Mouse (Mus musculus) adrenal gland, postnatal 4 days (tissue): ENCODE data around the gene Mn1. TPM values are rescaled to one million over a fixed set of nuclear protein-coding genes. Genes with fewer than 3 reads are reported as not detected.

ENCODE experiments used
- DNase-seq, 2 experiments: peaks; one replicate each; pipeline ENCODE4 v3.0.0; 2021 to 2022; ENCODE audit warnings: low spot score in 2 of 2, mixed read lengths in 2 of 2
- total RNA-seq, 2 experiments: library from RNA; stranded (reverse); gene quantifications; 2 replicates each; pipeline ENCODE4 v1.2.3; 2021

The Mn1 gene
- total RNA-seq, 2 experiments from 2014 or later: 9.9 to 10.7 TPM

DNA sequence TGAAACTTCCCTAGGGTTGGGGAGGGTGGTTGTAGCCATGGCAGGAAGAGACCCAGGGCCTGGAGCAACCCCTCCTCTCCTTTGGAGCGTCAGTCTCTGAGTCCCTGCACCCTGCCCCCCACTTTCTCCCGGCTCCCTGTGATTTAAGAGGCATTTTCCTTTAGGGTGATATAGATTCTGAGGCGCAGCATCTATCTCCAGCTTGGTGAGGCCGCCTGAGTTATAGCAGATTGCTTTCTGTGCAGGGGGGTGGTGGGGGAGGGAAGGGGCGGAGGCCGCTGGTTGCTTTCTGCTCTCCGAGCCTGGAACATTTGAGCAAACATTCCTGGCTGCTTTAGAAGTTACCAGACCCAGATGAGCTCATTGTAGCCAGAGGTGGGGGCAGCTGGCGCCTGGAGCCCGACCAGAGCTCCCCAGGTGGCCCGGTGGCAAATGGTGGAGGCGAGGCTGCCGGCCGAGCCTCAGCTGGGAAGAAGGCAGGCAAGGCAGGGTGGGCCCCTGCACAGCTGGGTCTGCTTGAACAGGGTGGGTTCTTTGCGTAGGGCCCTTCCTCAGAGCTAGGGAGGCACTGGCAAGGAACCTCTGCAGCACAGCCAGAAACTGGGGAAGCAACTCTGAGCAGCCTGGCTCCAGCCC is 8.6 kb upstream of the Mn1 start:
- no peak for DNase-seq

DNA sequence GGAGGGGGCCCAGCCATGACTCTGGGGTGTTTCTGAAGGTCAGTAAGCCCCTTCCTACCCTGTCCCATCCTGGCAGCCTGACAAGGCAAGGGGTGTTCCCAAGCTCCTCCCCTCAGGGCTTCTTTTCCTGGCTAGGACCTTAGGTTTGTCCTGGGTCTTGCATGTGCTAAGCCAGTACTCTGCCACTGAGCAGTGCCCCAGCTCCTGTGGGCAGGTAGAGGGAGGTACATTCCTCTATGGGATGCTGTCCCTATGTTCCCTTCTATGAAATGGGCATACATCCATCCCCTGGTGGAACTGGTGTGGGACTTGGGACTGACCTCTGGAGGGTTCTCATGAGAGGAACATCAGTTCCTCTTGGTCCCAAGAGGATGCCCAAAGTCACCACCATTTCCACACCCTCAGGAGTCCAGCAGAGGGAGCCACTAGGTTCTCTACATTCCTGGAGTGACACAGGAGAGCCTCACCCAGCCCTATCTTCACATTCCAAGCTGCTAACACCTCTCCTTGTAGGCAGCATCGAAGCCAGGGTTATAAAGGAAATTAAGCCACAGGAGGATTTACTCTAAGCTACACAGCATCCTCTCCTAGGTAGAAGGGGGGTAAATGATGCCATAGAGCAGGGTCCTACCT is 7.6 kb upstream of the Mn1 start:
- no peak for DNase-seq

DNA sequence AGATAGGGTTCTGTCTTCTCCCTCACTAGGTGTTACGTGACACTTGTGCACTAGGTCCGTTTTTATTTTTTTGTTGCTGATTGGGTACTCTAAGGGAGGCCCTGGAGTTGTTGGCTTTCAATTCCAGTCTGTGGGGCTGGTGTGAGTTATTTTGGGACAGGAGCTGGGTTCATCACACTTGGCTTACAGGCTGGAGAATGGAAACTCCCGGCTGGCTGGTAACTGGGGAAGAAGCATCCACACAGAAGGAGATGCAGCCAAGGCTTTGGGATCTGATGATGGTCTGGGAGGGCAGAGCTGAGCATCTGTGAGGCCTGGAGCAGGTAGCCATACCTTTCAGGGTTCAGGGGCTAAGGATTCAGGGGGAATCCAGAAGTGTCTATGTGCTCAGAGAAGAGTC is 6.5 kb upstream of the Mn1 start:
- no peak for DNase-seq

DNA sequence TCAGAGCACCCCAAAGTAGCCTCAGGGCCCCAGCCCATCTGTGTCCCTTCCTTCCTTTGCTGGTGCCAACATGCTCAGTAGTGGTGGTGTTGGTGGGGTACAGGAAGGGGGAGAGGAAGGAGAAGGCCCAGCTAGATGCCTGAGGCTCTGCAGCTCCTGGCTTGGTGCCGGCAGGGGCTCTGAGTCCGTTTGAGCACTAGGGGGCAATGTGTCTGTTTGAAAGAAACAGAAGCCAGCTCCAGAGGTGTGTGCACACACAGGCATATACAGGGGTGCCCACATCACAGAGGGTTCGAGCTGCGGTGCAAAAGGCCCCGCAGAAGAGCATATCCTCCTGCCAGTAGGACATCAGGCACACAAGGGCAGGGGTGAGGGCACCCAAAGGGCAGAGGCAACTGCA is 3.0 kb upstream of the Mn1 start:
- DNase-seq: peak in 1 of 2 experiments; percentile 48

DNA sequence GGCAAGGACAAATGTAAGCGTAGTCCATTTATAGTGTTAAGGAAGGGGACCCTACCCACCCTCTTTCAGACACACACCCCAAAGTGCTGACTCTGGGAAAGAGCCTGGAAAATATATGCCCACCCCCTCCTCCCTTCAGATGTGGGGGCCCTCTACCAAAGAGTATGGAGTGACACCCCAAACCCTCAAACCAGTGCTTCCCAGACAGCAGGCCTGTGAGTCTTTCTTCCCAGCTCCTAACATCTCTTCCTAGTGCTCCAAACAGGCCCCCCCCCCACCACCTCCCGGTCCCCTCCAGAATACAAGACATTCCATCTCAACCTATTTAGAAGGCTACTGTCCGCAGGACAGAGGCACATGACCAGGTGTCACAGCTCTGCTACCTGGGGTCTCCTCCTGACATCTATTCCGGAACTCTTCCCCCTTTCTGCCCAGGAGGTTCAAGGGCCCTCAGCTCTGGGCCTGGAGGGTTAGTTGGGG is 2.4 kb upstream of the Mn1 start:
- no peak for DNase-seq

DNA sequence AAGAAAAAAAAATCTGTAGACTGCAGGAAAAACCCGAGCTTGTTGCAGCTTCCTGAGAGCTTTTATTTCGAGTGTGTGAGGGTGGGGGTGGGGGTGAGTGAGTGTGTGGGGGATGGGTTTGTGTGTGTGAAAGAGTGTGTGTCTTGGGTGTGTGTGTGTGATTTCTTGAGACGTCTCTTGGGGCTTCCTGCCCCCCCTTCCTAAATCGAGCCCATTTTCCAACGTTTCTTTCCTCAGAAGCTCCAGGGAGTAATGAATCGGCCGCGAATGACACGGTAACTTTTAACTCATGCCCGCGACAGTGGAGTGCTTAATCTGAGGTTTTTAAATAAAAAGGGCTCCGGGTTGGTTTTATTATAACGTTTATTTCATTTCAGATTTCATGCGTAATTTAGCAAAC is 1.6 kb upstream of the Mn1 start:
- no peak for DNase-seq

DNA sequence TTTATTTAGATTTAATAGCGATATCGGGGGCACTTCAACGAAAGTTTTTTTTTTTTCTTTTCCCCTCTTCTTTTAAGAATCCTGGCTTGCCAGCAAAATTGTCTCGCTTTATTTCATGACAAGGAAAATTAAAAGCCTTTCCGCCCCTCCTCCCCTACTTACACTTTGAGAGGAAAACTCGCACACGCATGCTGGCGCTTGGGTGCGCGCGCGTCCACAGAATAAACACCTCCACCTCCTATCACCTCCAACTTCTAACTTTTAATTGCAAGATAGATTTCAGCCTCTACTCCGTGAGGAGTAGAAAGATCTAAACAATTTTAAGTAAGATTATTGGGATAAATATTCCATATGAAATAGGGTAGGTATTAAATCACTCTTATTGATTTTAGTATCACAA is 1.1 kb upstream of the Mn1 start:
- DNase-seq: no peak

DNA sequence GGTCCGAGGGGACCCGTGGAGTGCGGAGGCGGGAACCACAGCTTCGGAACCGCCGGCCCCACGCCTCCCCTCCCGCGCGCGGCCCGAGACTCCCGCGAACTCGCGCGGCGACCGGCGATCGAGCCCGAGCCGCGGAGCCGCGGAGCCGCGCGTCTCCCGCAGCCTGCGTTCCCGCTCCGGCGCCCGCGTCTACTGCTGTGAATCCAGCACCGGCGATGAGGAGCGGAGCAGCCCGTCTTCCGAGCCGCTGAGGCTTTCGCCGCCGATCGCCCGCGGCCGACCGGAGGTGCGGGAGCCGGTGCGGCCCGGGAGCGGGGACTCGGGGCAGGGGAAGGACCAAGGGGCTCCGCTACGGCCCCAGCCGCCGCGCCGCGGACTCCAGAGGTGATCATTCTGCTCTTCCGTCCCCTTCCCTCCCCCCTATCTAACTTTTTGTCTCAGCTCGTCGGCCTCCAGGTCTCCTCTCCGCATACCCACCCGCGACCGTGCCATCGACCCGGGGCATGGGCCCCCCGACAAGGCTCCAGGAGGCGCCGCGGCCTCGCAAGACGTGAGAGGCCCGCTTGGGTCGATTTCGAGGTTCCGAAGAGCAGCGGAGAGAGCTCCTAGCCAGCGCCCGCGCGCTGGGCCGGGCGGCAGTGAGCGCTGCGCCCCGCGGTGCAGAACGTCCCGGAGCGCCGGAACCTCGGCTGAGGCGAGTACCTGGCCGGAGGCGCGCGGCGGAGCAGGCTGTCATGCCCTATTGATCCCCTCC is 393 bp downstream of the Mn1 start:
- DNase-seq: no peak

DNA sequence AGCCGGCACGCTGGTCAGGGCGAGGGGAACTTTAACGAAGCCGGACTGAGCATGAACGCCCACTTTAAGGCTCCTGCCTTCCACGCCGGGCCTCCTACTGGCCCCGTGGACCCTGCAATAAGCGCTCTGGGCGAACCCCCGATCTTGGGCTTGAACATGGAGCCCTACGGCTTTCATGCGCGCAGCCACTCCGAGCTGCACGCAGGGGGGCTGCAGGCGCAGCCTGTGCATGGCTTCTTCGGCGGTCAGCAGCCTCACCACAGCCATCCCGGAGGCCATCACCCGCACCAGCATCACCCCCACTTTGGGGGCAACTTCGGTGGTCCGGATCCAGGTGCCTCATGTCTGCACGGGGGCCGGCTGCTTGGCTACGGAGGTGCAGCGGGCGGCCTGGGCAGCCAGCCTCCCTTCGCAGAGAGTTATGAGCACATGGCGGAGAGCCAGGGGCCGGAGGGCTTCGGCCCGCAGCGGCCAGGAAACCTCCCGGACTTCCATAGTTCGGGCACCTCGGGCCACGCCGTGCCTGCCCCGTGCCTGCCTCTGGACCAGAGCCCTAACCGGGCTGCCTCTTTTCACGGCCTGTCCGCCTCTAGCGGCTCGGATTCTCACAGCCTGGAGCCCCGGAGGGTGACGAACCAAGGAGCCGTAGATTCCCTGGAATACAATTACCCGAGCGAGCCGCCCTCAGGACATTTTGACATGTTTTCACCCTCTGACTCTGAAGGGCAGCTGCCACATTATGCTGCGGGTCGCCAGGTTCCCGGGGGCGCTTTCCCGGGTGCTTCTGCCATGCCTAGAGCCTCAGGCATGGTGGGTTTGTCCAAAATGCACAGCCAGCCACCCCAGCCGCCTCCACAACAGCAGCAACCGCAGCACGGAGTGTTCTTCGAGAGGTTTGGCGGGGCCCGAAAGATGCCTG is 1.3 kb downstream of the Mn1 start:
- DNase-seq: no peak

DNA sequence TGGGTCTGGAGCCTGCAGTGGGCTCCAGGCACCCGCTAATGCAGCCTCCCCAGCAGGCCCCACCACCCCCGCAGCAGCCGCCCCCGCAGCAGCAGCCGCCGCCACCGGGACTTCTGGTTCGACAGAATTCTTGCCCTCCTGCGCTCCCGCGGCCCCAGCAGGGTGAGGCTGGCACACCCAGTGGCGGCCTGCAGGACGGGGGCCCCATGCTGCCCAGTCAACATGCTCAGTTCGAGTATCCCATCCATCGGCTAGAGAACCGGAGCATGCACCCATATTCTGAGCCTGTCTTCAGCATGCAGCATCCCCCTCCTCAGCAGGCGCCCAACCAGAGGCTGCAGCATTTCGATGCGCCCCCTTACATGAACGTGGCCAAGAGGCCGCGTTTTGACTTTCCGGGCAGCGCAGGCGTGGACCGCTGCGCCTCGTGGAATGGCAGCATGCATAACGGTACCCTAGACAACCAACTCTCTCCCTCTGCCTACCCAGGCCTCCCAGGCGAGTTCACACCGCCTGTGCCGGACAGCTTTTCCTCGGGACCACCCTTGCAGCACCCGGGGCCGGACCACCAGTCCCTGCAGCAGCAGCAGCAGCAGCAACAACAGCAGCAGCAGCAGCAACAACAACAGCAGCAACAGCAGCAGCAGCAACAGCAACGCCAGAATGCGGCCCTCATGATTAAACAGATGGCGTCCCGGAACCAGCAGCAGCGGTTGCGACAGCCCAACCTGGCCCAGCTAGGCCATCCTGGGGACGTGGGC is 2.1 kb downstream of the Mn1 start:
- DNase-seq: no peak

DNA sequence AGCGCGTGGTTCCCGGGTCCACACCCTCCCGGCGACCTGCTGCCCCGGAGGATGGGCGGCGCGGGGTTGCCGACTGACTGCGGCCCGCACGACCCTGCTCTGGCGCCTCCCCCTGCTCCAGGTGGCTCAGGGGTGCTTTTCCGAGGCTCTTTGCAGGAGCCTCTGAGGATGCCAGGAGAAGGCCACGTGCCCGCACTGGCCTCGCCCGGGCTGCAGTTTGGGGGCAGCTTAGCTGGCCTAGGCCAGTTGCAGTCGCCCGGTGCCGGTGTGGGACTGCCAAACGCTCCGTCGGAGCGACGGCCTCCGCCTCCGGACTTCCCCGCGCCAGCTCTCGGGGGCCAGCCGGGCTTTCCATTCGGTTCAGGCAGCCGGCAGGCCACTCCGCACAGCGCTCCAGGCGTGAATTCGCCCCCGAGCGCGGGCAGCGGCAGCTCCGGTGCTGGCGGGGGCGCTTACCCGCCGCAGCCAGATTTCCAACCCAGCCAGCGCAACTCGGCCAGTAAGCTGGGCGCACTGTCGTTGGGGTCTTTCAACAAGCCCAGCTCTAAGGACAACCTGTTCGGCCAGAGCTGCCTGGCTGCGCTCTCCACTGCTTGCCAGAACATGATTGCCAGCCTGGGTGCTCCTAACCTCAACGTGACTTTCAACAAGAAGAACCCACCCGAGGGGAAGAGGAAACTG is 3.0 kb downstream of the Mn1 start:
- DNase-seq: no peak

DNA sequence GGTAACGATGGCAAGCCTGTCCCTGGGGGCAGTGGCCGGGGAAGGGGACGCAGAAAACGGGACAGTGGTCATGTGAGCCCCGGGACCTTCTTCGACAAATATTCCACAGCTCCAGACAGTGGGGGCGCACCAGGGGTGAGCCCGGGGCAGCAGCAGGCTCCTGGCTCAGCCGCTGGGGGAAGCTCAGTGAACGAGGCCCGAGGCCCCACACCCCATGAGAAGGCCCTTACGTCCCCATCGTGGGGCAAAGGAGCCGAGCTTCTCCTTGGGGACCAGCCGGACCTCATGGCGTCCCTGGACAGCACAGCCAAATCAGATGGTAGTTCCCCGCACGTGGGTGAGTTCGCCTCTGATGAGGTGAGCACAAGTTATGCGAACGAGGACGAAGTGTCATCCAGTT is 3.7 kb downstream of the Mn1 start:
- no peak for DNase-seq

DNA sequence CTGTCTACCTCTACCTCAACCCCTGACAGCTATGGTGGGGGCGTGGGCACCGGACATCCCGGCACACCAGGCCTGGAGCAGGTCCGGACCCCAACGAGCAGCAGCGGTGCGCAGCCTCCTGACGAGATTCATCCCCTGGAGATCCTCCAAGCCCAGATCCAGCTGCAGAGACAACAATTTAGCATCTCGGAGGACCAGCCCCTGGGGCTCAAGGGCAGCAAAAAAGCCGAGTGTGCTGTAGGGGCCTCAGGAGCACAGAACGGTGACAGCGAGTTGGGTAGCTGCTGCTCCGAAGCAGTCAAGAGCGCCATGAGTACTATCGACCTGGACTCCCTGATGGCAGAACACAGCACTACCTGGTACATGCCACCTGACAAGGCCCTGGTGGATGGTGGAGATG is 4.3 kb downstream of the Mn1 start:
- DNase-seq: no peak

DNA sequence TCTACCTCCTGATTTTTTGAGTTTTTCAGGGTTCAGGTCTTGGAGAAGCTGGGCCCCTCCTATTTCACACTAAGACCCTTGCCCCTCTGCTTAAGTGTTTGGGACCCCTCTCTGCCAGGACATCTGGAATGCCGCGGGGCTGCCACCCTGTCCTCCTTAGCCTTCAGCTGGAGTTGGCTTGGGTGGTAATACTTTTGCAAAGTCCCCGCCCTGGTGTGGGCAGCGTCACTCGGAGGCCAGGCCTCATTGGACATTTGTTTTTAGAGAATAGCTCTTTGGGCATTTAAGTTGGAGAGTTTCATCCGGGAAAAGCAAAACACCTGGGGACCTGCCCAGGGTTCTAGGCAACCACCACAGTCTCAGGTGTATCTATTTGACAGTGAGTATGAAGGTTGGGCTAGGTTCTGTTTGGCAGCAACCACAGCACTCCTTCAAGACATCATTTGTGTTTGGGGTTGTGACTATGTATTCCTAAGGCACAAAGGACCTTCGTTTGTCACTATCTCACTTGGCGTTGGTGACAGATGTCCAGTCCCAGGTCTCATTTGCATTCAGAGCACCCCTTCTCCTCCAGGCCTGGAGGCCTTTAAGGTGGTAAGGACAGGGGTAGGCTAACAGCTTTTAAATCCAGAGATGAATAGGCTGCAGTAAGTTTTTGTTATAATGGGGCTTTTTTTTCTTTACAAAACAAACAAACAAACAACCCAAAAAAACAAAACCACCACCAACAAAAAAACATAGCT is 5.1 kb downstream of the Mn1 start:
- no peak for DNase-seq

DNA sequence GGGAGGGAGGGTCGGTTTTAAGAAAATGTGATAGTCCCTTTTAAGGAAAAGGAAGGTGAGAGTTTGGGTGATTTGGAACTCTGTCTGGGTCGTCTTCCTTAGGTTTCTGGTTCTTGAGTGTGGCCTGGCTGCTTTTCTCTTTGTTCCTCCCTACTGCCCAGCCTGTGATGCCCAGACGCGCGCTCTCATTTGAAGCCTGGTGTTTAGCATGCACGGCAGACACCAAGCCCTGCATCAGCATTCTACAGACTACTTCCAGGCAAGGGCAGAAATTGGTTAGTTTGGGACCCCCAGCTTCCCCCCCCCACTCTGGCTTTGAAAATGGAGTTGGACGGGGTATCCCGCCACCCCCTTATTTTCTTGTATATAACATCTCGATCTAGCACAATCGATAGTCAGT is 5.8 kb downstream of the Mn1 start:
- DNase-seq: no peak

DNA sequence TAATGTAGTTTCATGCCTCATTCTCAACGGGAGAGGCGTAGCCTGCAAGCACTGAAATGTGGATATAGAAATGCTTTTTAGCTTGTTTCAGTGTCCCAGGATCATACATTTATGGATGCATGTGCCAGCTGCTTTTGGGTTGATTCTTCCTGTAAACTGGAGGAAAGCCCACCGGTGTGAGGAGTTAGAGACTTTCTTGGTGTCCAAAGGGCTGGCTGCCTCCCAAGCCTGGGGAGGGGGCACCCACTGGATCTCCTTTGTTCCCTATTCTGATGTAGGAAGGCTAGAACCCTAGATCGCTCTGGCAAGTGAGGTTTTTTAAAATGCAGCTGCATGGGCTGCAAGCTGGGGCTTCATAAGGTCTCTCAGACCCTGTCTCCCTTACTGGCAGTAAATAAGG is 6.5 kb downstream of the Mn1 start:
- no peak for DNase-seq

DNA sequence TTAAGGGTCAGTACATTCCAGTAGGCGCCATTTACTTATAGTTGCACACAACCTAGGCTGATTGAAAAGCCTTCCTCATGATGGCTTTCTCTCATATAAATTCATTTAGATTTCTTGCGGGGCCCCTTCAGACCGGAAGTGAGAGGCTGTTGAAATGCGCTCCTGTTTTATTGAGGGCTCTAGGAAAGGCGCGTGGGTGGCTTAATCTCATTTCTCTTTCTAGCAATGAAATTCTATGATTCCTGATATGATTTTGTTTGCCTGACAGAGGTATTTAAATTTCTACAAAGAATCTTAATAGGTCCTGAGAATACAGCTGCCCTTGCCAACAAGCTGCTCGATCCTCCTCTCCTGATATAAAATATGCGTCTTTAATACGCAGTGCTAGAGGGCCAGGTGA is 8.7 kb downstream of the Mn1 start:
- no peak for DNase-seq

DNA sequence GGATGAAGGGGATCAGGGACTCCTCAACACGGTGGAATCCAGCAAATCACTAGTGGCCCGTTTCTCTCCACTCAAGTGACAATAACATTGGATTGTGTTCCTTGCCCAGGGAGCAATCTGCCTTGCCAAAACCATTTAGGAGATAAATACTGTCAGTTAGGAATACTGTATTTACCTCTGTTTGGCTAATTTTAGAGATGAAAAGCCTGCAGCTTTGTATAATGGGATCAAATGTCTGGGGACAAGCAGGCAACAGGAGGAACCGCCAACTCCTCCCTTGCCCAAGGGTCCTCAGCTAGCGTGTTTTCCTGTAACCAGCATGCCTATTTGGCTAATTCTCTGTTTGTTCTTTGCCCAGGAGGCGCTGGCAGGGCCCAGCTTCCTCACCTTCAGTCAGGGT is 9.1 kb downstream of the Mn1 start:
- DNase-seq: no peak

DNA sequence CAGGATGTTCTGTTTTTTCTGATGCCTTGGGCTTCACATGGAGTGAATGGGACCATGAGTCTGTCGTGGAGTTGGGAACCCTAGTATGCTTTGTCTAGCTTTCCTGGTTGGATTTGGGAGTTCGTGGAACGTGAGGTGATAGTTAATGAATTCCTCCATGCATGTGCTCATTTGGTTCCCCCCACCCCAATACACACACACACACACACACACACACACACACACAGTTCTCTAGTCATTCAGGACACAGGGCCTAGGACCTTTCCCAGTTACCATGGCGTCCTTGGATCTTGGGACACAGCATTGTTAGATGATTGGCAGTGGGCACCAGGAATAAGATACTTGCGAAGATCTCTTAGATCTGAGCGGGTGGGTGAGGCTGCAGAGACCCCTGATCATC is 11.7 kb downstream of the Mn1 start:
- no peak for DNase-seq
